Mouse (Mus musculus) cortical plate, adult 2 months (tissue): ENCODE measurements at regions not wholly inside any gene's neighbourhood (a gene's known extent, or its start where the extent isn't known, plus 50 kb on each side); places are given as distances from the start of the nearest gene placed in this dataset.

Experiments
- H3K27ac ChIP-seq: fragments of 200-500 bp; 2 replicates; pipeline ENCODE4 v1.5.1; 2012; ENCODE audit warnings: low read length, control low read depth, inconsistent platforms; ENCODE audit not compliant: insufficient read depth
- H3K4me1 ChIP-seq: fragments of 200-500 bp; 2 replicates; pipeline ENCODE4 v1.6.1; 2011; ENCODE audit warnings: low read length; ENCODE audit not compliant: control insufficient read depth, insufficient read depth
- H3K4me3 ChIP-seq: fragments of 200-500 bp; 2 replicates; pipeline ENCODE4 v1.5.1; 2011; ENCODE audit warnings: mild to moderate bottlenecking, low read length, control low read depth; ENCODE audit not compliant: insufficient read depth
- CTCF ChIP-seq: fragments of 200-500 bp; IDR thresholded peaks from 2 replicates; pipeline ENCODE4 v1.5.1; 2011; ENCODE audit warnings: mild to moderate bottlenecking, control low read depth, low read length; ENCODE audit not compliant: insufficient read depth; ENCODE audit errors: extremely low read depth
- POLR2A ChIP-seq: fragments of 200-500 bp; IDR thresholded peaks from 2 replicates; pipeline ENCODE4 v1.6.1; 2011; ENCODE audit warnings: mild to moderate bottlenecking, low read length, control low read depth; ENCODE audit not compliant: insufficient read depth; ENCODE audit errors: extremely low read depth

GRCm38 (mm10) chr7:73640194-73640593, 98.6 kb upstream of the Chd2 start:
- H3K27ac ChIP-seq: no peak overlapping the region
- 0 out of 2 replicates have a peak, but pooled peaks cover 1% of the 10 kb centered on the region for H3K4me1 ChIP-seq
- no peak overlapping the region for H3K4me3 ChIP-seq
- no peak for TF ChIP-seq POLR2A
- TF ChIP-seq CTCF: no peak

DNA sequence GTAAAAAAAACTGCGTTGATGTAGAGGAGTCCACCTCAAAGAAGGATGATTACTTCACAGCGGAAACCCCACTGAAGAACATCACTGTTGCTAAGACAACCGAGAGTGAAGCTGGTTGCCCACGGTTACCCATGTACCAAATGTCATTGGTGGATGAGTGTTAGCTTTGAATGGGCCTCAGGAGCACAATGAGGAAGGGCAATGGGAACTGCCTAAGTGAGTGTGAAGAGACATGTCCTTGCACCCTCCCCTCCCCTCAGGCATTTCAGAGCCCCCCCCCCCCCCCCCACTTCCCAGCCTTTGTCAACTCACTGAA, 96.1 kb upstream of the Chd2 start:
- TF ChIP-seq CTCF: no peak
- 0 out of 2 replicates have a peak, but pooled peaks cover 1% of the 10 kb centered on the region for H3K4me1 ChIP-seq
- no peak overlapping the region for H3K4me3 ChIP-seq
- no peak overlapping the region for H3K27ac ChIP-seq

DNA sequence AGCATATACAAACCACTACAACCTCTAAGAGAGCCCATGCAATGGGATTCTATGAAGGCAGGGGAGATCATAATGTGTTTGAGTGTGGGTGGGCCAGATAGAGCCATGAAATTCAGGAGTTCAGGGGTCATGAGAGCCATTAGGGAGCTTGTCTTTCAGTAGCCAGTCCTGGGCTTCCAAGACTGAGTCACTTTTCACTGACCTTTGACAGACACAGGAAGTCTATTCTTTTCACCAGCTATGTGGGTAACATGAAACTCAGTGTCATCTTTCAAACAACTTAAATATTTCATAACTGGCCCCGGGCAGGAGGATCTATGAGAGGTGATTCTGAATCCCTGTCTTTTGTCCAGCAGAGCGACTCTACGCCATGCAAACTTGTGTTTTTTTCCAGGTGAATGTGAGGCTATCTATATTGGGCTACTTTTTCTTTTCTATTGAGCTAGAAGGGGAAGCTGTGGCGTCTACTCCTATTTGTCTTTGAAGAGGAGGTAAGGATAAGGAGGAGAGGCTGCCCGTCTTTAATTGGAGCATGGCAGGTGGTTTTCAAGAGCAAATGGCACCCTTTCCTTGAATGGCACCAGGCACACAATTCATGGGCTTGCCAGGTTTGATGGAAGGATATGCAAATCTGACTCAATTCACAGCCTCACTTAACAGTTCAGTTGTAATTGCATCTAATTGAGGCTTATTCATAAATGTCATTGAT, 95.6 kb upstream of the Chd2 start:
- Histone ChIP-seq H3K4me1 (0 out of 2 replicates have a peak, but pooled peaks cover 1% of the 10 kb centered on the region), H3K27ac (no peak overlapping the region), H3K4me3 (no peak overlapping the region)
- TF ChIP-seq POLR2A (no peak), CTCF (no peak)

- Histone ChIP-seq H3K4me3 (no peak overlapping the region), H3K27ac (no peak overlapping the region), H3K4me1 (0 out of 2 replicates have a peak, but pooled peaks cover 1% of the 10 kb centered on the region)
- TF ChIP-seq CTCF (no peak), POLR2A (no peak)
Observed at GRCm38 (mm10) chr7:73635422-73635821, 93.8 kb upstream of the Chd2 start.

DNA sequence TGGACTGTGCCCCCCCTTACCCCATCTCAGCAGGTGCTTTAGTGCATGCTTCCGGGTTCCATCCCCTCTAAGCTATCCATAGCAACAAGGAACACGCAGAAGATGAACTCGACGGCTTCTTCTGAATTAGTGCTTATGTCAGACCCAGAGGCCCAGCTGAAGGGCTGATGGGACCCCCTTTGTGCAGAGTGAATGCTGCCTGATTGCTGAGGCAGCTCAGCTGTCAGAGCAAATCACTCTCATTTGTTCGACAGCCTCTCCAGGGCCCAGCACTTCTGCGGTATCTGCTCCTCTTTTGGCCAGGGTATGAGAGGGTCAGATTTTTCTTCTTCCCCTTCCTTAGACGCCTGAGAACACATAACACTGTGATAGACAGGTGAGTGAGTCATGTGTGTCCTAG, 89.2 kb upstream of the Chd2 start:
- H3K4me3 ChIP-seq: no peak overlapping the region
- TF ChIP-seq CTCF: no peak
- TF ChIP-seq POLR2A: no peak
- H3K4me1 ChIP-seq: no peaks in the 10 kb centered on the region
- H3K27ac ChIP-seq: no peak overlapping the region

- no peak overlapping the region for H3K4me3 ChIP-seq
- H3K27ac ChIP-seq: no peak overlapping the region
- TF ChIP-seq POLR2A (no peak), CTCF (no peak)
- H3K4me1 ChIP-seq: no peaks in the 10 kb centered on the region
Observed at GRCm38 (mm10) chr7:73629182-73629581, 87.6 kb upstream of the Chd2 start.

DNA sequence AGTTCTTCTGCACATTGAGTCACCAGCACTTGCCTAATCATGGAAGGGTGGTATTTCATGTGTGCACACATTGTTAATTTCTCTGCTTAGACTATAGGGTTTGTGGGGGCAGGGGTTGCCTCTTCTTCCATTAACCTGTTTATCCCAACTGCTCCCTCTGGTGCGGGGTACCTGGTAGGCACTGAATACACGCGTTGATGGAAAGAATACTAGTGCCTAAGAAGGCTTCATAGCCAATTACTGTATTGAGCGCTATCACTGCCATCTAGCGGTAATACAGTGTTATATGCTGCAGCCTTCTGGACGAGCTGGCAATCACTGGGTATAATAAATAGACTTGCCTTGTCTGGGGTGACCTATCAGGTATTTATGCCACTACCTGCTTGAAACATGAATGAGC, 86.4 kb upstream of the Chd2 start:
- TF ChIP-seq POLR2A (no peak), CTCF (peak; percentile 72)
- H3K4me1 ChIP-seq: no peaks in the 10 kb centered on the region
- H3K27ac ChIP-seq: no peak overlapping the region
- H3K4me3 ChIP-seq: no peak overlapping the region

DNA sequence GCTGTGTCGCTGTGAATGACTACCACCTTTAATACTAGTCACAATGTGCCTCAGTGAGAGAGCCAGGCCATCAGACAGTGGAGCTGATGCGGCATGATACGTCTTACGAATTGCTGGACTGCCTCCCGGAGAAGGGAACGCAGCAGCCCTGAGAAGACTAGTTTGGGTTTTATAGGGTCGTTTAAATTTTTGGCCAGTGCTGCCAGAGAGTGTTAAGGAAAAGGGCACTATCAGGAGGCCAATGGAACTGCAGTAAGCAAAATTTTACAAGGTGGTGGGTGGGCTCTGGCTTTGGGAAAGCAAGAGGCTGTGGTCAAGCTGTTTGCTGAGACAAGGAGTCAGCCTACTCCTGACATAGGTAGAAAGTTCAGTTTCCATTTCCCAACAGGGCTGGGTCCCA, 84.7 kb upstream of the Chd2 start:
- no peak overlapping the region for H3K27ac ChIP-seq
- TF ChIP-seq CTCF: no peak
- TF ChIP-seq POLR2A: no peak

DNA sequence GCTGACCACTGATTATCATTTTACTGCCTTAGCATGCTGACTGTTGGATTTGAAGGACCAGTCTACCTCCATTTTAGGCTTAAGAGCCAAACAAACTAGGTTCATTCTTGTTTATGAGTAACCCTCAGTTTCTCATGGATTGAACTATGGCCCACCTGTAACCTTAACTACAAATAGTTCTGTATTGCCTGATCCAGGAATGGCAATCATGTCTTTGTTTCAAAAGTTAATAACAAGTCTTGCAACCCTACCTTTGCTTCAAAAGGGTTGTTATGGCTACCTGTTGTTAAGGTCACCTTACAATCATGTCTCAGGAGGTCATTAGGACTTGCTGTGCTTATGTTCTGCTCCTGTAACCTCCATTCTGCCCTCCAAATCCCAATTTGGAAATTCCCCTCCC, 84.0 kb upstream of the Chd2 start:
- TF ChIP-seq POLR2A: no peak
- TF ChIP-seq CTCF: no peak
- no peaks in the 10 kb centered on the region for H3K4me1 ChIP-seq
- no peak overlapping the region for H3K27ac ChIP-seq
- H3K4me3 ChIP-seq: no peak overlapping the region

More for the DNA sequence above, 84.7 kb upstream of the Chd2 start:
- H3K4me3 ChIP-seq: no peak overlapping the region
- H3K4me1 ChIP-seq: no peaks in the 10 kb centered on the region

GRCm38 (mm10) chr7:73624992-73625391, 83.4 kb upstream of the Chd2 start:
- no peaks in the 10 kb centered on the region for H3K4me1 ChIP-seq
- TF ChIP-seq CTCF: no peak
- TF ChIP-seq POLR2A: no peak
- H3K4me3 ChIP-seq: no peak overlapping the region
- no peak overlapping the region for H3K27ac ChIP-seq
